Mouse (Mus musculus) 416B (cell line): ENCODE measurements around the gene 1700049E17Rik1.
"Not testable (repeated sequence)": the region's sequence is repeated elsewhere in the genome, so short reads cannot be mapped to it uniquely, and the experiment has no call there.

Experiments
- DNase-seq: peaks from one replicate; pipeline ENCODE4 v3.0.0; 2011; ENCODE audit warnings: low read depth

The 1700049E17Rik1 gene

GRCm38 (mm10) chr14:41924649-41925048, at the start of gene 1700049E17Rik1:
Gene 1700049E17Rik1 (plus strand): TSS chr14:41924949.
- DNase-seq: not testable (repeated sequence)

- DNase-seq: not testable (repeated sequence)
Measured at GRCm38 (mm10) chr14:41907190-41907589, 17.6 kb upstream of the 1700049E17Rik1 start, which contains the start of gene Gm7980. Gene Gm7980 (minus strand): TSS chr14:41907290.

- not testable (repeated sequence) for DNase-seq
Measured at GRCm38 (mm10) chr14:41943695-41944094, 18.9 kb downstream of the 1700049E17Rik1 start, which contains the start of gene 1700024B05Rik. Gene 1700024B05Rik (plus strand): TSS chr14:41943995.

- DNase-seq: not testable (repeated sequence)
Measured at GRCm38 (mm10) chr14:41964095-41964494, 39.3 kb downstream of the 1700049E17Rik1 start.

- not testable (repeated sequence) for DNase-seq
Measured at GRCm38 (mm10) chr14:41967827-41968226, 43.1 kb downstream of the 1700049E17Rik1 start, which contains the start of gene Gm6401. Gene Gm6401 (minus strand): TSS chr14:41967927.

- not testable (repeated sequence) for DNase-seq
Measured at GRCm38 (mm10) chr14:41968596-41968995, 43.8 kb downstream of the 1700049E17Rik1 start.
